Mouse (Mus musculus) left cerebral cortex, adult 8-10 months (tissue): ENCODE measurements around the gene Olfr907. TPM values are rescaled to one million over a fixed set of nuclear protein-coding genes. Genes with fewer than 3 reads are reported as not detected.

Experiments used
- DNase-seq, 2 experiments: peaks; one replicate each; pipeline ENCODE4 v3.0.0; 2022; ENCODE audit warnings: low spot score in 2 of 2
- total RNA-seq, 4 experiments: library from RNA; stranded (reverse); gene quantifications; 2 replicates each; pipeline ENCODE4 v1.2.4; 2022

The Olfr907 gene
- not detected for total RNA-seq

DNA sequence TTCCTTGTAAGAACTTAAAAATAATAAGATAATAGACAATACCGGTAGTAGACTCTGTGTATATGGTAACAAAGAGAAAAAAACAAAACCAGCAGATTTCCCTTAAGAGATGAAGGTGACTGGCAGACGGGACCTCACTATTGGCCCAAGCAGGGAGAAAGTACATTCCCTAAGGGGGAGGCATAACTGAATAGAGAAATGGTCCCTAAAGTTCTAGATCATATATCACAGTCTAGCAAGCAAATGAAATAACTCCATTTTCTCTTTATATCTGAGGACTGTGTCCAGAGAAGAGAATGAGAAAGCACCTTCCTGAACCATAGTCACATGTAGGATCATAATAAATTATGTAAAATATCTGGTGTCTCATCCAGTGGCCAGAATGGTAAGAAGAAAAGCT is at the start of gene Olfr907:
Olfr907 (plus strand) TSS at position 301 of the 400 bp plus-strand sequence.
- no peak for DNase-seq

DNA sequence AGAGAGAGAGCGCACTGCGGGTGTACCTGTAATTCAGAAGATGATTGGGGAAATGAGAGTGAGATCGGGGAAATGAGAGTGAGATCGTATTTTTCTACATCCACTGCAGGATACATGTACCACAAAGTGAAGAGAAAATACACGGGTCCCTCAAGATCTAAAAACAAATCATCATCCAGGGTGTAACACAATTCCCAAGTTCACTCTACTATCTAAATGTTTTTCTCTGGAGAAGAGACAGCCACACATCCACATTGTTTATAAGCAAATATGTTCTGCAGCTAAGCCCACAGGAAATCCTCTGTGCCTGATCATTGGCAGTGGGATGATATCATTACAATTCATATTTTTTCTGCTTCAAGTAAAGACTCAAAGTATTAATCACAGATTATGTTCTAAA is 48.2 kb upstream of the Olfr907 start, which contains the start of gene Olfr902:
Olfr902 (plus strand) TSS at position 301 of the 400 bp plus-strand sequence.
- no peak for DNase-seq

DNA sequence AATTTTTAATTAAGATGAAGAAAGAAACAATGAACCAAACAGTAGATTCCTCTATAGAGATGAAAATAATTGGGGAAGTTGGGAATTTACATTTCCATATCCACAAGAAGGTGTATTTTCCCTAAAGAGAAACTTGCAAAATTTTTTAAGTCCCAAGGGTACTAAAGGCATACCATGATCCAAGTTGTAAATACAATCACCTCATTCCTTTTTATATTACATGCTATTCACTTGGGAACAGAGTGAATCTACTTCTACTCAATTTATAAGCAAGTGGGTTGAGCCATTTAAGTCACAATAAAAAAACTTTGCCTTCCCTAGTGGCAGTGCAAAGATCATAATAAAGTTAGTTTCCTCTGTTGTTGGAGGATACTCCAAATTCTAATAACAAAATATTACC is 32.8 kb upstream of the Olfr907 start, which contains the start of gene Olfr904:
Olfr904 (plus strand) TSS at position 301 of the 400 bp plus-strand sequence.
- DNase-seq = no peak

DNA sequence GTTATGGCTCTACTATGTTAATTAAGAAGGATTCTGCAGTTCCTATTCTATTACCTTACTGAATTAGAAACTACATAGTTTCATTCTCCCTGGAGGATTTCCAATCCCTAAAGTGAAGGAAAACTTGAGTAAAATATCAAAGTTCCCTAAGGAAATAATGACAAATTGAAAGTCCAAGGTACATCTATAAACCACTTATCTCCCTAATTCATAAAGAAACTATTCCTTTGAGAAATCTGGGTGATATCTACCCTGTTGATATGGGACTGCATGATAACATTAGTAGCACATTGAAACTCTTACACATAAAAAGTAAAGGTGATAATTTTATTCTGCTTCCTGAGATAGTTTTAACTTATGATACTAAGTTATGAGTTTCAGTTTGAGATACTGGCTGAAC is 24.8 kb upstream of the Olfr907 start, which contains the start of gene Olfr905:
Olfr905 (plus strand) TSS at position 301 of the 400 bp plus-strand sequence.
- no peak for DNase-seq

DNA sequence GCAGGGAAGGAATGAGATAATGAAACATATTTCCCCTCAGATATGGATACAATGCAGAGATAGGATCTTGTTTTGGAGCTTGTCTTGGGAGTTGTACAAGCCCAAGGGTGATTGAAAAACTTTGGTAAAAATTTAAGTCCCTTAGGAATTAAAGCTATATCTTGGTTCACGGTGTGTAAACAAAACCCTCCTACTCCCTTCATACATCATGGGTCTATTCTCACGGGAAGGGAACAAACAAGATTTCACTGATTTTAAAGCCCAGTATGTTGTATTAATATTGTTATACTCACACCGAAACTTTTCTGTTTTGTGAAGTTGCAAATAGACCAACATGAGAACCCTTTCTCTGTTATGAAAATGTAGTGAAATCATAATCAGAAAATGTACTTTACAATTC is 8.8 kb upstream of the Olfr907 start, which contains the start of gene Olfr906:
Olfr906 (plus strand) TSS at position 301 of the 400 bp plus-strand sequence.
- no peak for DNase-seq

DNA sequence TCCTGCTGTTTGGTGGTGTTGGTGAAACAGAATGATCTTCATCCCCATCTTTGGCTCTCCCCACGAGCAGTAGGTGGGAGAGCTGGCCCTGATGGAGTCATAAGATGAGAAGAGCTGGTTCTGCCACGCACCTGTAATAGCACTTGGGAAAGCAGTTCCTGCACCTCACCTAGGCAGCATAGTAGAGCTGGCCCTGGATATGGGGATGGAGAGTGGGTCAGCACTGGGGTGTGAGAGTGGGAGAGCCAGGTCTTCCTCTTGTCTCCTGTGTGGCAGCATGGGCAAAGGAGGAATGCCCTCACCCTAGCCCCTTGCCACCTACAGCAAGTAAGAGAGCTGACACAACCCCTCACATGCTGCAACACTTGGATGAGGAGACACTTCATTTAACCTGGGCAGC is 16.8 kb downstream of the Olfr907 start:
- DNase-seq = no peak

DNA sequence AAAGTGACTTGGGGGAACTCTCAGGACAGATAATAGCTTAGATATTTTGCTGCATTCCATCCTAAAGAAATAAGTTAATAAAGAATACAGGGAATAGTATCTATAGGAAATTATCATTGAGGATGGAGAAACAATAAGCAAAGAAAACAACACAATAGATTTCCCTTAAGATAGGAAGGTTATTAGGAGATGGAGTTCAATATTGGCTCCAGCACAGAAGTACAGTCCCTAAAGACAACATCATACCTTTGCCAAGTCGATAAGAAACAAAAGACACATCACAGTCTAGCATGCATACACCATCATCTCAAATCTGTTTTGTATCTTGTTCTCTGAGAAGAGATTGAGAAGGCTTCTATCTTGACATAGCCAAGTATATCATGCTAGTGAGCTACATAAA is 25.7 kb downstream of the Olfr907 start, which contains the start of gene Olfr911-ps1:
Olfr911-ps1 (plus strand) TSS at position 301 of the 400 bp plus-strand sequence.
- no peak for DNase-seq

DNA sequence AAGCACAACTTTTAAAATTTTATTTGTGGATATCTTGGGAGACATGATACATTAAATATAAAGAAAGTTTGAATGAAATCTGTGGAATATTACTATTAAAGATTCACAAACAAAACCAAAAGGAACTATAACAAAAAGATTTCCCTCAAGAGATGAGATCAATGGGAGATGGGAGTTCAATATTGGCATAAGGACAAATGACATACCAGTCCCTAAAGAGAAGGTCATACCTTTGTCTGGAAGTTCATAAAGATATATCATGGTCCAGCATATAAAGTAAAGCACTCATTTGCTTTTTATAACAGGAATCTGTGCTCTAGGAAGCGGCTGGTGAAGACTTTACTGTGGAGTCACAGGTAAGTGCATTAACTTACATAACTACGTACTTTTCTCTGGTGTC is 41.9 kb downstream of the Olfr907 start, which contains the start of gene Olfr910:
Olfr910 (plus strand) TSS at position 301 of the 400 bp plus-strand sequence.
- no peak for DNase-seq

Other genes with a start within 250 kb of the Olfr907 start
- gene Olfr143, start 243.0 kb upstream of the Olfr907 start, total RNA-seq = not detected
- not detected for gene Olfr895, start 227.9 kb upstream of the Olfr907 start, total RNA-seq
- gene Olfr896-ps1, start 204.7 kb upstream of the Olfr907 start, total RNA-seq = not detected
- not detected for gene Olfr25, start 166.7 kb upstream of the Olfr907 start, total RNA-seq
- not detected for gene Olfr898, start 147.4 kb upstream of the Olfr907 start, total RNA-seq
- not detected for gene Olfr250, start 128.9 kb upstream of the Olfr907 start, total RNA-seq
- gene Olfr251, start 118.7 kb upstream of the Olfr907 start, total RNA-seq = not detected
- not detected for gene Olfr147, start 94.1 kb upstream of the Olfr907 start, total RNA-seq
- not detected for gene Olfr901, start 66.3 kb upstream of the Olfr907 start, total RNA-seq
- gene Olfr902, start 48.1 kb upstream of the Olfr907 start, total RNA-seq = not detected
- not detected for gene Olfr904, start 32.7 kb upstream of the Olfr907 start, total RNA-seq
- gene Olfr905, start 24.7 kb upstream of the Olfr907 start, total RNA-seq = not detected
- not detected for gene Olfr906, start 8.7 kb upstream of the Olfr907 start, total RNA-seq
- not detected for gene Olfr911-ps1, start 25.8 kb downstream of the Olfr907 start, total RNA-seq
- not detected for gene Olfr910, start 42.0 kb downstream of the Olfr907 start, total RNA-seq
- not detected for gene Olfr912, start 84.4 kb downstream of the Olfr907 start, total RNA-seq
- not detected for gene Olfr913, start 97.0 kb downstream of the Olfr907 start, total RNA-seq
- not detected for gene Olfr914, start 109.3 kb downstream of the Olfr907 start, total RNA-seq
- not detected for gene Olfr916, start 164.1 kb downstream of the Olfr907 start, total RNA-seq
- not detected for gene Olfr917, start 170.0 kb downstream of the Olfr907 start, total RNA-seq
- gene Olfr918, start 178.8 kb downstream of the Olfr907 start, total RNA-seq = not detected
- not detected for gene Olfr919, start 207.9 kb downstream of the Olfr907 start, total RNA-seq
- 10 to 100 TPM; 12.3 to 17.5 (median 16.3) TPM for gene Vwa5a, start 222.5 kb downstream of the Olfr907 start, total RNA-seq